Mouse (Mus musculus): ENCODE data around the gene Ubtd1. TPM values are rescaled to one million over a fixed set of nuclear protein-coding genes. Genes with fewer than 3 reads are reported as not detected.
A peak's percentile ranks its signal among the peaks of the same experiment; 100 is the strongest.

Gene Ubtd1
- total RNA-seq (2012; rRNA removed) (8.0 and 9.1 TPM in 2 replicates), polyA plus RNA-seq (2012; ENCODE audit: insufficient read depth in 1 of 2, insufficient read length in 2 of 2, low read depth in 1 of 2, low replicate concordance in 2 of 2, missing spikeins in 1 of 2) (10 to 100 TPM in 1 of 2 experiments, not detected in 1; 15.5 TPM)

- H3K36me3 ChIP-seq (ENCODE audit: control insufficient read depth in 1 of 2, insufficient read depth in 2 of 2, low read length in 2 of 2) = peaks cover 0 to 10% of the 10 kb centered on the region in 2 experiments; a peak in 2 of 4 replicates
- H3K79me2 ChIP-seq (ENCODE audit: control insufficient read depth, insufficient read depth, low read length, poor library complexity) = peaks cover 24% of the 10 kb centered on the region
- no peak for DNase-seq (ENCODE audit: low read depth, low spot score)
- peaks cover 0 to 5% of the 10 kb centered on the region in 2 experiments; a peak in 1 of 4 replicates for H3K4me1 ChIP-seq (ENCODE audit: control insufficient read depth in 1 of 2, insufficient read depth in 2 of 2, low read length in 2 of 2)
- TF ChIP-seq RCOR1 (IDR thresholded peaks at IDR 0.05; ENCODE audit: low read depth, low read length) (peak; percentile 1; the same call in 1 of the 2 replicates), MXI1 (IDR thresholded peaks at IDR 0.05; ENCODE audit: low read depth, low read length) (no peak), UBTF (IDR thresholded peaks at IDR 0.05; ENCODE audit: borderline replicate concordance, insufficient read depth, low read depth, low read length) (0 out of 2 replicates have a peak, but pooled peaks have one; percentile 3), MAFK (IDR thresholded peaks at IDR 0.05; ENCODE audit: borderline replicate concordance, low read depth, low read length) (no peak), E2F4 (IDR thresholded peaks at IDR 0.05; ENCODE audit: borderline replicate concordance, low read depth, low read length) (no peak)
- no peaks in the 10 kb centered on the region for H3K27me3 ChIP-seq (ENCODE audit: control insufficient read depth in 1 of 2, insufficient read depth in 2 of 2, low read length in 2 of 2)
- no peaks in the 10 kb centered on the region for H3K9me3 ChIP-seq (replicated peaks; ENCODE audit: insufficient read depth, low read length)
- H3K27ac ChIP-seq (ENCODE audit: control insufficient read depth, low read depth, low read length) = peak within 1 kb of the TSS; percentile 49
- H3K9ac ChIP-seq (ENCODE audit: control insufficient read depth, low read depth, low read length, poor library complexity, severe bottlenecking) = peak within 1 kb of the TSS; percentile 94
- peak within 1 kb of the TSS; percentile 86 to 93 for H3K4me3 ChIP-seq (ENCODE audit: control insufficient read depth in 1 of 2, insufficient read depth in 1 of 2, low read depth in 2 of 2, low read length in 2 of 2)
These were observed at the start of gene Ubtd1 for GRCm38 (mm10) chr19:41981595-41981927. TSS of gene Ubtd1 (plus strand) at chr19:41981763.

GRCm38 (mm10) chr19:41932686-41933085 is 48.9 kb upstream of the Ubtd1 start:
- Histone ChIP-seq H3K4me3 (ENCODE audit: control insufficient read depth in 1 of 2, insufficient read depth in 1 of 2, low read depth in 2 of 2, low read length in 2 of 2) (peak overlapping the region; percentile 75 to 78), H3K9me3 (replicated peaks; ENCODE audit: insufficient read depth, low read length) (no peaks in the 10 kb centered on the region), H3K27ac (ENCODE audit: control insufficient read depth, low read depth, low read length) (peak overlapping the region; percentile 41), H3K79me2 (ENCODE audit: control insufficient read depth, insufficient read depth, low read length, poor library complexity) (peaks cover 46% of the 10 kb centered on the region), H3K4me1 (ENCODE audit: control insufficient read depth in 1 of 2, insufficient read depth in 2 of 2, low read length in 2 of 2) (peaks cover 4 to 15% of the 10 kb centered on the region in 2 experiments), H3K27me3 (ENCODE audit: control insufficient read depth in 1 of 2, insufficient read depth in 2 of 2, low read length in 2 of 2) (no peaks in the 10 kb centered on the region), H3K9ac (ENCODE audit: control insufficient read depth, low read depth, low read length, poor library complexity, severe bottlenecking) (peak overlapping the region; percentile 76), H3K36me3 (ENCODE audit: control insufficient read depth in 1 of 2, insufficient read depth in 2 of 2, low read length in 2 of 2) (peaks cover 8 to 23% of the 10 kb centered on the region in 2 experiments)
- DNase-seq (ENCODE audit: low read depth, low spot score) = peak; percentile 85
- TF ChIP-seq JUND (IDR thresholded peaks at IDR 0.05; ENCODE audit: low read depth, low read length) (no peak), POLR2A (IDR thresholded peaks at IDR 0.05; ENCODE audit: control insufficient read depth in 1 of 2, insufficient read depth in 1 of 2, low read depth in 1 of 2, low read length in 2 of 2, poor library complexity in 1 of 2) (peak in 1 of 2 experiments; percentile 43; a peak in 1 of 4 replicates), POLR2AphosphoS5 (IDR thresholded peaks at IDR 0.05; ENCODE audit: borderline replicate concordance, low read depth, low read length) (peak; percentile 38; the same call in 1 of the 2 replicates), E2F4 (IDR thresholded peaks at IDR 0.05; ENCODE audit: borderline replicate concordance, low read depth, low read length) (peak; percentile 28; the same call in 1 of the 2 replicates), ZNF384 (IDR thresholded peaks at IDR 0.05; ENCODE audit: low read depth, low read length) (no peak), UBTF (IDR thresholded peaks at IDR 0.05; ENCODE audit: borderline replicate concordance, insufficient read depth, low read depth, low read length) (no peak), USF1 (IDR thresholded peaks at IDR 0.05; ENCODE audit: low read depth, low read length) (peak; percentile 83), CHD2 (IDR thresholded peaks at IDR 0.05; ENCODE audit: low read length) (no peak), MXI1 (IDR thresholded peaks at IDR 0.05; ENCODE audit: low read depth, low read length) (no peak), TCF12 (IDR thresholded peaks at IDR 0.05; ENCODE audit: low read depth, low read length) (no peak), GABPA (IDR thresholded peaks at IDR 0.05; ENCODE audit: low read depth, low read length) (no peak), KAT2A (conservative IDR thresholded peaks at IDR 0.05; ENCODE audit: low read depth, low read length) (no peak), TBP (IDR thresholded peaks at IDR 0.05; ENCODE audit: low read depth, low read length) (no peak; the same call in 1 of the 2 replicates), MAFK (IDR thresholded peaks at IDR 0.05; ENCODE audit: borderline replicate concordance, low read depth, low read length) (no peak), GATA1 (IDR thresholded peaks at IDR 0.05; ENCODE audit: low read depth, low read length) (no peak)
